Mouse (Mus musculus) sigmoid colon, adult 10 weeks (tissue): ENCODE measurements around the gene Rab44. TPM values are rescaled to one million over a fixed set of nuclear protein-coding genes. Genes with fewer than 3 reads are reported as not detected.

ENCODE experiments used
- polyA plus RNA-seq: library from polyadenylated mRNA; stranded (reverse); fragments of 350-450 nt; fragmentation: Illumina TruSeq; extraction: RNeasy Lipid Tissue Mini Kit (QIAGEN cat#74804); gene quantifications from one replicate; pipeline ENCODE4 v1.2.3, GENCODE M21; 2014; ENCODE audit warnings: low read depth, low replicate concordance

Gene Rab44
- not detected for polyA plus RNA-seq

GRCm38 (mm10) chr17:29113591-29114352 lies at the start of gene Rab44:
Gene Rab44 (plus strand): TSS chr17:29114145.

GRCm38 (mm10) chr17:29090776-29091175 lies 23.2 kb upstream of the Rab44 start, which contains the start of gene Cdkn1a:
Gene Cdkn1a (plus strand): TSS chr17:29090976.

Other genes with a start within 250 kb of the Rab44 start
- gene 4930539E08Rik, start 198.8 kb upstream of the Rab44 start, polyA plus RNA-seq: 53.6 TPM
- gene Pxt1, start 170.3 kb upstream of the Rab44 start, polyA plus RNA-seq: not detected
- gene Kctd20, start 162.2 kb upstream of the Rab44 start, polyA plus RNA-seq: 40.3 TPM
- gene Stk38, start 106.2 kb upstream of the Rab44 start, polyA plus RNA-seq: 206 TPM
- gene Srsf3, start 81.5 kb upstream of the Rab44 start, polyA plus RNA-seq: 525 TPM
- 148 TPM for gene Cdkn1a, start 23.2 kb upstream of the Rab44 start, polyA plus RNA-seq
- not detected for gene Cpne5, start 124.0 kb downstream of the Rab44 start, polyA plus RNA-seq
- 14.9 TPM for gene Ppil1, start 150.0 kb downstream of the Rab44 start, polyA plus RNA-seq
- gene BC004004, start 154.6 kb downstream of the Rab44 start, polyA plus RNA-seq: 76.9 TPM
- not detected for gene Pi16, start 203.5 kb downstream of the Rab44 start, polyA plus RNA-seq
- 10.2 TPM for gene Mtch1, start 233.8 kb downstream of the Rab44 start, polyA plus RNA-seq
- 1.1 TPM for gene Fgd2, start 246.8 kb downstream of the Rab44 start, polyA plus RNA-seq